Mouse (Mus musculus) C3H10T1/2 (cell line): Measurements from ENCODE around the gene Gm21294. TPM values are rescaled to one million over a fixed set of nuclear protein-coding genes. Genes with fewer than 3 reads are reported as not detected.

ENCODE experiments used
- polyA plus RNA-seq, 2 experiments: library from polyadenylated mRNA; unstranded; fragments of >200 nt; fragmentation: generic; extraction: Trizol; gene quantifications; one replicate each; pipeline ENCODE4 v1.2.1; 2012; ENCODE audit warnings: missing spikeins in 2 of 2

The Gm21294 gene
- not detected for polyA plus RNA-seq

DNA sequence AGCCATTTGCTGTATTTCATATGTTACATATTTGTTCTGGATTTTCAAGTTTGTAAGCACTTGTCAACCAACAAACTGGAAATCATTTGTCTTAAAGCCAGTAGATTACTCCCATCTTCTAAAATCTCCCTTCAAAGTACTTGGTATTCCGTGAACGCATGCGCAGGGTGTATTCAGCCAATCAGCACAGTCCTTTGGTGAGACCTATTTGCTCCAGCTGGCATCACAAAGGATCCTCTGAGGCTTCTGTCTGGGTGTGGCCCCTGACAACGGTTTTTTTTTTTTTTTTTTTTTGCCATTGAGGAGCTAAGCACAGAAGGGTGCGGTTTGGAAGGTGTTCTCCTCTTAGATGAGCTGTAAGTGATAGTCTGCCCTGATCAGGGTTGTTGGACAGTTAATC, at the start of gene Gm21294:
Gm21294 (plus strand) TSS at position 301 of the 400 bp plus-strand sequence.

